Mouse (Mus musculus): ENCODE data around the gene Lyrm4. TPM values are rescaled to one million over a fixed set of nuclear protein-coding genes. Genes with fewer than 3 reads are reported as not detected.

The Lyrm4 gene
- polyA plus RNA-seq, 1 experiment from 2014 or later, result 31.6 TPM

- no peak overlapping the region for H3K4me2 ChIP-seq (ENCODE audit: low read length)
- no peak for ATAC-seq (ENCODE audit: insufficient number of reproducible peaks, insufficient read depth, low FRiP score, low read depth)
- no peak overlapping the region for H3K9ac ChIP-seq (ENCODE audit: low read length)
- no peak overlapping the region for H3K4me3 ChIP-seq (ENCODE audit: control insufficient read depth in 1 of 2, insufficient read depth in 1 of 2, low read depth in 1 of 2, low read length in 2 of 2)
- H3K4me1 ChIP-seq (ENCODE audit: control insufficient read depth in 2 of 2, insufficient read depth in 2 of 2, low read length in 2 of 2), result peaks cover 7 to 21% of the 10 kb centered on the region in 2 experiments
- WGBS, result 66% methylated on average over 6 of the region's 6 CpGs
- H3K36me3 ChIP-seq (ENCODE audit: control insufficient read depth, insufficient read depth, low read length), result no peaks in the 10 kb centered on the region
- no peaks in the 10 kb centered on the region for H3K27me3 ChIP-seq (ENCODE audit: control insufficient read depth, insufficient read depth, low read length)
- H3K27ac ChIP-seq (replicated peaks in 1 of 2; ENCODE audit: control insufficient read depth in 1 of 2, insufficient read depth in 1 of 2, low read depth in 2 of 2, low read length in 2 of 2), result no peak overlapping the region
- H3K9me3 ChIP-seq (ENCODE audit: control insufficient read depth, low read length), result no peaks in the 10 kb centered on the region
Observed at GRCm38 (mm10) chr13:36149175-36149939, 32.0 kb upstream of the Lyrm4 start.

- no peaks in the 10 kb centered on the region for H3K27me3 ChIP-seq (ENCODE audit: control insufficient read depth, insufficient read depth, low read length)
- H3K9ac ChIP-seq (ENCODE audit: low read length), result no peak overlapping the region
- H3K4me2 ChIP-seq (ENCODE audit: low read length), result no peak overlapping the region
- no peak overlapping the region for H3K27ac ChIP-seq (replicated peaks in 1 of 2; ENCODE audit: control insufficient read depth in 1 of 2, insufficient read depth in 1 of 2, low read depth in 2 of 2, low read length in 2 of 2)
- H3K4me1 ChIP-seq (ENCODE audit: control insufficient read depth in 2 of 2, insufficient read depth in 2 of 2, low read length in 2 of 2), result peaks cover 6 to 18% of the 10 kb centered on the region in 2 experiments
- 43% methylated on average over 1 of the region's 1 CpGs for WGBS
- no peak overlapping the region for H3K4me3 ChIP-seq (ENCODE audit: control insufficient read depth in 1 of 2, insufficient read depth in 1 of 2, low read depth in 1 of 2, low read length in 2 of 2)
- ATAC-seq (ENCODE audit: insufficient number of reproducible peaks, insufficient read depth, low FRiP score, low read depth), result no peak
- H3K9me3 ChIP-seq (ENCODE audit: control insufficient read depth, low read length), result no peaks in the 10 kb centered on the region
- H3K36me3 ChIP-seq (ENCODE audit: control insufficient read depth, insufficient read depth, low read length), result no peaks in the 10 kb centered on the region
Observed at GRCm38 (mm10) chr13:36145601-36146000, 28.3 kb upstream of the Lyrm4 start.

GRCm38 (mm10) chr13:36140247-36141016, 23.1 kb upstream of the Lyrm4 start:
- peaks cover 6 to 20% of the 10 kb centered on the region in 2 experiments for H3K4me1 ChIP-seq (ENCODE audit: control insufficient read depth in 2 of 2, insufficient read depth in 2 of 2, low read length in 2 of 2)
- no peak overlapping the region for H3K4me3 ChIP-seq (ENCODE audit: control insufficient read depth in 1 of 2, insufficient read depth in 1 of 2, low read depth in 1 of 2, low read length in 2 of 2)
- H3K36me3 ChIP-seq (ENCODE audit: control insufficient read depth, insufficient read depth, low read length), result no peaks in the 10 kb centered on the region
- H3K4me2 ChIP-seq (ENCODE audit: low read length), result no peak overlapping the region
- H3K9me3 ChIP-seq (ENCODE audit: control insufficient read depth, low read length), result no peaks in the 10 kb centered on the region
- 0 out of 4 replicates have a peak overlapping the region, but pooled peaks of 1 of the 2 experiments have one; percentile 14 for H3K27ac ChIP-seq (replicated peaks in 1 of 2; ENCODE audit: control insufficient read depth in 1 of 2, insufficient read depth in 1 of 2, low read depth in 2 of 2, low read length in 2 of 2)
- no peak for ATAC-seq (ENCODE audit: insufficient number of reproducible peaks, insufficient read depth, low FRiP score, low read depth)
- no peak overlapping the region for H3K9ac ChIP-seq (ENCODE audit: low read length)
- H3K27me3 ChIP-seq (ENCODE audit: control insufficient read depth, insufficient read depth, low read length), result no peaks in the 10 kb centered on the region
- whole genome bisulfite sequencing, result 71% methylated on average over 5 of the region's 5 CpGs

- Histone ChIP-seq H3K27ac (replicated peaks in 1 of 2; ENCODE audit: control insufficient read depth in 1 of 2, insufficient read depth in 1 of 2, low read depth in 2 of 2, low read length in 2 of 2) (peak overlapping the region; percentile 35 to 57; a peak in 1 of 4 replicates), H3K9ac (ENCODE audit: low read length) (no peak overlapping the region)
Observed at GRCm38 (mm10) chr13:36139703-36140102, 22.4 kb upstream of the Lyrm4 start.

DNA sequence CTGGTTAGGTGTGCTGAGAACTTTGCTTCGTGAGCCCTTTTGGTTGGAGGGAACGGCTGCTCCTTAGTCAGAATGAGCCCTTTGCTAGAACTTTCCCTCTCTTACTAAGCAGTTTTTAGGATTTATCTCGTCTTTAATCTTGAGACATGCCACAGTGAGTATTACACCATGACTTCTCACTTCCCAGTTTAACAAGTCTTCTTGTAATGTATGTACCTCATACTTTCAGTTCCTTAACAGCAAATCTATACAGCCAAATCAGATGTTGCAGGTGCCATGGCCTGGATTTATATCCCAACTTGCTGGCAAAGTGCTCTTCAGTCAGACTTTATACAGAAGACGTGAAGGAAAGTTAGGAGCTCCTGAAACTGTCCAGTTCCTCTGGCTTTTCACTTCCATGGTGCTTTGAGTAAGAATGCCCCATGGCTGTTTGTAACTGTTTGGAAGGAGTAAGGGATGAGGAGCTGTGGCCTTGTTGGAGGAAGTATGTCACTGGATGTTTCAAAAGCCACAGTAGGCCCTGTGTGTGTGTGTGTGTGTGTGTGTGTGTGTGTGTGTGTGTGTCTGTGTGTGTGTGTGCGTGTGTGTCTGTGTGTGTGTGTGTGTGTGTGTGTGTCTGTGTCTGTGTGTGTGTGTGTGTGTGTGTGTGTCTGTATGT, 14.8 kb upstream of the Lyrm4 start:
- no peak overlapping the region for H3K4me3 ChIP-seq (ENCODE audit: control insufficient read depth in 1 of 2, insufficient read depth in 1 of 2, low read depth in 1 of 2, low read length in 2 of 2)
- WGBS, result 82% methylated on average over 5 of the region's 5 CpGs
- no peaks in the 10 kb centered on the region for H3K27me3 ChIP-seq (ENCODE audit: control insufficient read depth, insufficient read depth, low read length)
- H3K36me3 ChIP-seq (ENCODE audit: control insufficient read depth, insufficient read depth, low read length), result no peaks in the 10 kb centered on the region
- H3K9ac ChIP-seq (ENCODE audit: low read length), result no peak overlapping the region
- peaks cover 0 to 6% of the 10 kb centered on the region in 2 experiments; a peak in 1 of 4 replicates for H3K4me1 ChIP-seq (ENCODE audit: control insufficient read depth in 2 of 2, insufficient read depth in 2 of 2, low read length in 2 of 2)
- H3K9me3 ChIP-seq (ENCODE audit: control insufficient read depth, low read length), result no peaks in the 10 kb centered on the region
- no peak overlapping the region for H3K4me2 ChIP-seq (ENCODE audit: low read length)
- H3K27ac ChIP-seq (replicated peaks in 1 of 2; ENCODE audit: control insufficient read depth in 1 of 2, insufficient read depth in 1 of 2, low read depth in 2 of 2, low read length in 2 of 2), result no peak overlapping the region
- ATAC-seq (ENCODE audit: insufficient number of reproducible peaks, insufficient read depth, low FRiP score, low read depth), result no peak

More at GRCm38 (mm10) chr13:36139703-36140102, 22.4 kb upstream of the Lyrm4 start:
- no peaks in the 10 kb centered on the region for H3K9me3 ChIP-seq (ENCODE audit: control insufficient read depth, low read length)
- H3K27me3 ChIP-seq (ENCODE audit: control insufficient read depth, insufficient read depth, low read length), result no peaks in the 10 kb centered on the region
- H3K36me3 ChIP-seq (ENCODE audit: control insufficient read depth, insufficient read depth, low read length), result no peaks in the 10 kb centered on the region
- H3K4me2 ChIP-seq (ENCODE audit: low read length), result no peak overlapping the region
- H3K4me1 ChIP-seq (ENCODE audit: control insufficient read depth in 2 of 2, insufficient read depth in 2 of 2, low read length in 2 of 2), result peaks cover 6 to 20% of the 10 kb centered on the region in 2 experiments
- no peak overlapping the region for H3K4me3 ChIP-seq (ENCODE audit: control insufficient read depth in 1 of 2, insufficient read depth in 1 of 2, low read depth in 1 of 2, low read length in 2 of 2)
- no peak for ATAC-seq (ENCODE audit: insufficient number of reproducible peaks, insufficient read depth, low FRiP score, low read depth)
- WGBS, result 68% methylated on average over 5 of the region's 5 CpGs

DNA sequence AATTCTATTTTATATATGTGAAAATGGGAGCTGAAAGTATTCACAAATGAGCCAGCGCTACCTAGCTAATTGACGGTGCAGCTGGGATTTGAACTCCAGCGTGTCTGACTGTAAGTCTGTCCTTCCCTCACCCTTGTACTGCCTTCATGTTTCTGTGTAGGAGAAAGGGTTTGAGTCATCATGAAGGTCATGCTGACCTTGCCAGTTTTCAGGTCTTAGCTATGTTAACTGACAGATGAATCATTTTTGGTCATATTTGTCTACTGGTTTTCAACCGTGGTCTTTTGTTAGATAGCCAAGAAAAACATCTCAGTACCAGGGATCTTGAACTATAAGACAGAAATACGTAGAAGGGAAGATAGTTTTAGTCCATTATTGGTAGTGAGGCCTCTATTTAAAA, 14.1 kb upstream of the Lyrm4 start:
- Histone ChIP-seq H3K9me3 (ENCODE audit: control insufficient read depth, low read length) (no peaks in the 10 kb centered on the region), H3K4me3 (ENCODE audit: control insufficient read depth in 1 of 2, insufficient read depth in 1 of 2, low read depth in 1 of 2, low read length in 2 of 2) (no peak overlapping the region)
- WGBS, result 88% methylated on average over 5 of the region's 5 CpGs

DNA sequence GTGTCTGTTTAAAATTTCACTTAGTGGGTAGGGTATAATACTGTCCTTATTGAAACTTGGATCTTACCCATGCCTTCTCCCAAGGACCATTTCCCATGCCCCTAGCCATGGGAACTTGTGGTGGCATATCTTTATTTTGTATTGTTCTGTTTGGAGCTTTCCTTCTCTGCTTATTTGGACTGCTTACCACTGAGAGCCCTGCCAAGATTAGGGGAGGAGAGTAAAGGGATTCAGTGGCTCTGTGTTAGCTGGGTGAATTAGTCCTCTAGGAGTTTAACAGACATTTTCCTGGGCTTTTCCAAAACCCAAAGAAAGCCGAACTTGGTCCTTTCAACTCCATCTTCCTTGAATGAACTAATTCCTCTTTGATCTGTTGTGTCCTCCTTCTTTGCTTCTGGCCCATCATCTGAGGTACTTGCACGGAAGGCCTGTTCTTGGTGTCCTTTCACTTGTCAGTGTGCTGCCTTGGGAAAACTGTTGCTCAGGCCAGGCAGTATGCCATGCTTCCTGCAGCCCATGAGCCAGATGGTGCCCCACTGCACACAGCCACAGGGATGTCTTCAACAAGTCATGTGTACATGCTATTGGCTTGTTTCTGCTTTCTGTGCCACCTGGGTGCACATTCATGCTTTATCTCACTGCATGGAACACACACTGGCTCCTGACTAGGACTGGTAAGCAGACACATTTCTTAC, 12.2 kb upstream of the Lyrm4 start:
- Histone ChIP-seq H3K4me3 (ENCODE audit: control insufficient read depth in 1 of 2, insufficient read depth in 1 of 2, low read depth in 1 of 2, low read length in 2 of 2) (no peak overlapping the region), H3K36me3 (ENCODE audit: control insufficient read depth, insufficient read depth, low read length) (no peaks in the 10 kb centered on the region), H3K27ac (replicated peaks in 1 of 2; ENCODE audit: control insufficient read depth in 1 of 2, insufficient read depth in 1 of 2, low read depth in 2 of 2, low read length in 2 of 2) (no peak overlapping the region), H3K4me1 (ENCODE audit: control insufficient read depth in 2 of 2, insufficient read depth in 2 of 2, low read length in 2 of 2) (peaks cover 0 to 6% of the 10 kb centered on the region in 2 experiments; a peak in 1 of 4 replicates), H3K9ac (ENCODE audit: low read length) (no peak overlapping the region), H3K27me3 (ENCODE audit: control insufficient read depth, insufficient read depth, low read length) (no peaks in the 10 kb centered on the region), H3K9me3 (ENCODE audit: control insufficient read depth, low read length) (no peaks in the 10 kb centered on the region), H3K4me2 (ENCODE audit: low read length) (no peak overlapping the region)
- no peak for ATAC-seq (ENCODE audit: insufficient number of reproducible peaks, insufficient read depth, low FRiP score, low read depth)
- 84% methylated on average over 2 of the region's 2 CpGs for WGBS

More for the DNA sequence above, 14.1 kb upstream of the Lyrm4 start:
- no peak overlapping the region for H3K9ac ChIP-seq (ENCODE audit: low read length)
- no peaks in the 10 kb centered on the region for H3K27me3 ChIP-seq (ENCODE audit: control insufficient read depth, insufficient read depth, low read length)
- H3K27ac ChIP-seq (replicated peaks in 1 of 2; ENCODE audit: control insufficient read depth in 1 of 2, insufficient read depth in 1 of 2, low read depth in 2 of 2, low read length in 2 of 2), result no peak overlapping the region
- H3K4me1 ChIP-seq (ENCODE audit: control insufficient read depth in 2 of 2, insufficient read depth in 2 of 2, low read length in 2 of 2), result peaks cover 0 to 6% of the 10 kb centered on the region in 2 experiments; a peak in 1 of 4 replicates
- H3K36me3 ChIP-seq (ENCODE audit: control insufficient read depth, insufficient read depth, low read length), result no peaks in the 10 kb centered on the region
- no peak overlapping the region for H3K4me2 ChIP-seq (ENCODE audit: low read length)
- no peak for ATAC-seq (ENCODE audit: insufficient number of reproducible peaks, insufficient read depth, low FRiP score, low read depth)
